Mouse (Mus musculus): Measurements from ENCODE around the gene Kirrel3. TPM values are rescaled to one million over a fixed set of nuclear protein-coding genes. Genes with fewer than 3 reads are reported as not detected.

Gene Kirrel3
- polyA plus RNA-seq, 2 experiments from 2014 or later, result 0.41 TPM; not detected in 1

DNA sequence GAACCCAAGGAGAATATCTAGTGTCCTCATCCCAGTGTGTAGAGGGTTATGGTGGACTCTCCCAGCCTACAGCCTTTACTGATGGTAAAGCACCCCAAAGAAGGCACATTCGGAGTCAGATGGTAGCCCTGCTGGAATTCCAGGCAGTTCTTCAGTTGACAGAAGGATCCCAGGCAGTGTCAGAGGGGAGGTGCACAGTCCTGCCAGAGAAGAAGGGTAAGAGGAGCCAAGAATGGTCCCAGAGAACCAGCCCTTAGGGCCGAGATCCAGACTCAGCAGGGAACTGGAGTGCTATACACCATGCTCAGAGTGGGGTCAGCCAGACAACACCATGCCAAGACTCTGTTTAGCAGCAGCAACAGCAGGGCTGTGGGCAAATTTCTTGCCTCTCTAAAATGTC, 416.2 kb downstream of the Kirrel3 start:
- no peak for ATAC-seq

GRCm38 (mm10) chr9:34905164-34905563, 419.5 kb downstream of the Kirrel3 start:
- no peak for ATAC-seq

DNA sequence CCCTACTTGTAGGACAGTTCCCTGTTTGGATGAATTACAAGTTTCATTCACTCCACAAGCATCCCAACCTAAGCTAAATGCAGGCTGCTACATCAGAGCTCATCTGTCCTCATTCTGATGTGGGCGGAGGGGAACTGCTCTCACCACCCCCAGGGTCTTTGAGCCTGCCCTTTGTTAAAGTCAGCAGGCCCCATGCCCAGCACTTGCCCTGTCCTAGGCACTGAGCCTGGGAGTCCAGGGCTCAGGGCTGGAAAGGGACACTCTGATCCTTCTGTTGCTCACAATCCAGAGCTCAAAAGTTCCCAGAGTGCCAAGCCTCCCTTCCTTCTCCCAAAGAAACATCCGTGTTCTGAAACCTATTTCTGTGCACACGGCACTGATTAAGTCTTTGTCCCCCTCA, 422.3 kb downstream of the Kirrel3 start:
- no peak for ATAC-seq

DNA sequence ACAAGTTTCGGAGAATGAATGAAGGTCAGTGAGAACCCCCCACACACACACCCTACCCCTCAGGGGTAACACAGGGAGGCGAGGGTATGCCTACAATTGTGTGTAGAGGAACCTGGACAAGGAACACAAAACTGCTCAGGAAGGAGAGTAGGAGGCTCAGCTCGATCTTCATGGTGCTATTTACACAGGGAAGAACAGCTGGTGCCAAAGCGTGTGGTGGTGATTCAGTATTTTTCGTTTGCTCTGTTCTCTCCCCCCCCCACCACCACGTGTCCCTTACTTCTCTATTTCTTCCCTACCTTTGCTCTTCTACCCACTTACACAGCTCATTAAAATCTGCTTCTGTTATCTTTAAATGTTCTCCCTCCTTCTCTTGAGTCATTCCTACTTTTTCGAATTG, 426.1 kb downstream of the Kirrel3 start:
- ATAC-seq, result no peak

DNA sequence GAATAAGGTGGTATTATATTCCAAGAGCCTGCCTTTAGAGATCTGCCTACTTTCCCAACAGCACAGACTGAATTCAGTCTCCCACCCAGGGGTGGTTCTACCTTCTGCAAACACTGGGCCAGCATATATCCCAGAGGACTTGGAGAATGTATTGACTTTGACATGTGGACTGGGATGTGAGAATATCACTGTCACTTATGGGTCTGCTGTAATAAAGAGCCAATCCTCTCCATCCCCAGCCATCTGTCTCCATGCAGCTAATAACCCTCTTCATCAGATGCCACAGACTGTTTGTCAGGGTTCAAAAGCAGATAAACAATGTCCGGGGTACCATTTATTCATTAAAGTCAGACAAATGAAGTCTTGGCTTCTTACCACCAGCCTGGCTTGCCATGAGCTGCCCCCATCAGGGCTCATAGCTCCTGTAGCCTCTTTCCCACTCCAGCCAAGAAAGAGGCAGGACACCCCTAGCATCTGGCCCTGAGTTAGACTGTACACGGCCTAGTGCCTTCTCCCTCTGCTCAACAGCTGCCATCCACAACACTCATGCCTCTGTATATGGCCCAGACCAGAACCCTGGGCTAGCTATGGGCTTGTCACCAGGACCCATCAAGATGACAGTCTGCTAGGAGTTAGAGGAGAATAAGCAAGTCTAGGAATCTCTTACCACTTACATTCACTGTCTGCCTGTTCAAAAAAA, 426.7 kb downstream of the Kirrel3 start:
- no peak for ATAC-seq

GRCm38 (mm10) chr9:34912996-34913395, 427.3 kb downstream of the Kirrel3 start:
- ATAC-seq, result no peak

DNA sequence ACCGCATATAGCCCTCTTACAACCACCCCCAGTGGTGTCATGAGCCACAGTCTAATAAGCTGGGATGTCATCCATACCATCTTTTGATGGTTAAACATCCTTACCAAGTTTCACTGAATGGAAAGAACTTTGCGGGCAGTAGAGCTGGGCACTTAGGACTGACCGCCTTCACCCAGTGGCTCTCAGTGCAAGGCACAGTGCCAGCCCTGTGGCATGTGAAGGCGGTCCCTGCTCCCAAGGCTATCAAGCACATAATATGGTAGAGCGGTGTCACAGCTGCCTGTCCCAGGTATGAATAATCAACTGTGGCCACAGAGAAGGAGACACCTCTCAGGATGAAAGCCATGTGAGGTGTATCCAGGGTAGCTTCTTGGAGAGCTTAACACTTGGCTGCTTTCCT, 433.3 kb downstream of the Kirrel3 start:
- no peak for ATAC-seq

GRCm38 (mm10) chr9:34920116-34920515, 434.4 kb downstream of the Kirrel3 start:
- ATAC-seq, result no peak

GRCm38 (mm10) chr9:34921941-34922340, 436.2 kb downstream of the Kirrel3 start:
- no peak for ATAC-seq

DNA sequence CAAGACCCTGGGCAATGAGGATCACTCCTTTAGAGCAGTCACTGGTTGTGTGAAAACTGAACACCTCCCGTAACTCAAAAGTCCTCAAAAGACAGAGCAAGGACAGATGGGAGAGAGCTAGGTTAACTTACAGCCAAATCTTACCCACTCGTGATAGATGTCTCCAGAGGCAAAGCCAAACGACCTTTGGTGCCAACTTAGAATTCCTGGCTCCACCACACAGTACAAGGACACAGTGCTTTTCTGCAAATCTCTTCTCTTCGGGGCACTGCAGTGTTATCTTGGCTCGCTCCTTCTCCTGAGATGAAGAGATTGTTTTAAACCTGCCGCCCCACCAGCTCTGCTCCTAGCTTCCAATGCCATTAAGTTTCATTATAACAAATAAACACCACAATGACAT, 437.0 kb downstream of the Kirrel3 start:
- ATAC-seq, result no peak

DNA sequence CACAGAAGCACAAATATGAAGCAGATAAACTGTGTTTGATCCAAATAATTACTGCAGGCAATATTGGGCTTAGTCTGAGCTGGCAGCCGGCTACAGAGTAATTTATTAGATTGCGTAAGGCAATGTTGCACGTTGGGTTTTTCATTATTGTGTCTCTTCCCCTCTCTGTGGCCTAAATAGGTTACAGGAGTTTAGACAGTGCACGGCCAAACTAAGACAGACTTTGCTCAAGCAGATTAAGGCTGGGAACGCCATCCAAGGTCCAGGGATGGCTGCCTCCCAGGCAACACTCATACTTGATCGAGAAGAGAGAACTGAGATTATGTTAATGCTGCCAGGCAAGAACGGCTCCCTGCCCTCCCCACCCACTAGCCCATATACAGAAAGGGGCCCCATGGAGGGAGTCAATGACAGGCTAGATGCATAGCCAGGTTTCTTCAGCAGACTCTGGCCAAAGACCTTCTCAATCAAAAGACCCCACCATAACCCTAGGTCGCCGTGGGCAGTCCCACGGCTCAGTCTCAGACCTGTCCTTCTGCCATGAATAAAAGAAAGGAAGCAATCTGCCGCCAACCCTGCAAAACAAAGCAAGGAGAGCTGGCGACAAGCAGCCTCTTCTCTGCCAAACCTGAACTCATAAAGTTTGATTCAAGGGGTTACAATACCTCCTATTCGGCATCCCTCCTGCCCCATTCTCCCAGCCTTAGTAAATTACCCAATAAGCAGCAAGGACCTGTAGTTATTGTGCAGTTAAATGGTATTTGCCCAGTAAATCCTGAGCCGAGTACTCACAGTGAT, 437.6 kb downstream of the Kirrel3 start:
- no peak for ATAC-seq

DNA sequence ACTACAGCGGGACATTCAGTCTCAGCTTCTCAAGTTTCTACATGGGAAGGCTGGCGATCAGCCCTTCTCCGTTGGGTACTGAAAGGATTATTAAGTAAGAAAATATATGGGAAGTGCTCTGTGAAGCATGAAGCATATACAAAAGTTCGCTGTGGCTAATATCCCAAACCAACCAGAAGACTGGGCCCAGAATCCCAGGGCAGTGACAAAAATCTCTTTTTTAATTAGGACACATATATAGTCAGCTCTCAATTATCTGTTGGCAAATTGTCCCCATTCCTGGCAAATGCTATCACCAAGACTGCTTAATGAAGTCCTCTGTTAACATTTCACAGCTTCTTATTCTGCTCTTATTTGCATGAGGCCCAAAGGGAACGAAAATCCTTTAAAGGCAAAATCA, 439.9 kb downstream of the Kirrel3 start:
- no peak for ATAC-seq

DNA sequence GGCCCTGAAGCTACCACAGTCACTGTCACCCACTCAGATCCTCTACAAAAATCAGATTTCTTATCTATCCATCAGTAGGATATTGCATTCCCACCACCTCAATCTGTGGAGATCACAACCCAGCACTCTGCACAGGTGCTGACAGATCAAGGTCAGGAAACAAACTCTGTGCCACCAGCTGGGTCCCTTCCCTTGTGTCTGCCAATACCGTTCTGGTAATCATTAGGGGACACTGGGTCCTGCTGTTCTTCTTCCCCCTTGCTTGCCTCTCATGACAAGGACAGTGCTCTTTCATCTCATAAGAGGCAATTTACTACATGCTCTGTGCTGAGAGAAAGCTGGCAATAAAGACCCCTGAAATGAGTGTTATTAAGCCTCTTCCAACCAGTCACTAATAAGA, 444.7 kb downstream of the Kirrel3 start:
- ATAC-seq, result no peak

- no peak for ATAC-seq
Measured at GRCm38 (mm10) chr9:34938140-34938539, 452.4 kb downstream of the Kirrel3 start.

GRCm38 (mm10) chr9:34939621-34940020, 453.9 kb downstream of the Kirrel3 start:
- ATAC-seq, result no peak

GRCm38 (mm10) chr9:34942122-34942831, 456.6 kb downstream of the Kirrel3 start:
- ATAC-seq, result no peak

DNA sequence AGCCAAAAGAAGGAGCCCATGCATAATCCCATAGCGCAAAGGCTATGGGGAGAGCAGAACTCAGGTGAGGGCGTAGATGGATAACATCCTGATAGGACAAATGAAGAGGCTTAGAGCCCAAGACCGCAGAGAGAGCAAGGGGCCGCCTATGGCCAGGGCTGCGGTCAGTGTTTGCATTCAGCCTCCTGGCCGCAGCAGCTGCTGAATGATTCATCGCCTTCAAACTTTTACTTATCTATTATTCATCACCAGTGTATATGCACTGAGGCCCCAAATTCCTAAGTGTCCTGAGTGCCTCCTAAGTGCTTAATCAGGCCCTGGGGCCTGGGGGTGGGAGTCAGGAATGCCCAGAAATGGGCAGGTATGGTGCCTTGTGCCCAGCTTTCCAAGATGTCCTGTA, 457.3 kb downstream of the Kirrel3 start:
- no peak for ATAC-seq

GRCm38 (mm10) chr9:34945301-34945700, 459.6 kb downstream of the Kirrel3 start:
- no peak for ATAC-seq

DNA sequence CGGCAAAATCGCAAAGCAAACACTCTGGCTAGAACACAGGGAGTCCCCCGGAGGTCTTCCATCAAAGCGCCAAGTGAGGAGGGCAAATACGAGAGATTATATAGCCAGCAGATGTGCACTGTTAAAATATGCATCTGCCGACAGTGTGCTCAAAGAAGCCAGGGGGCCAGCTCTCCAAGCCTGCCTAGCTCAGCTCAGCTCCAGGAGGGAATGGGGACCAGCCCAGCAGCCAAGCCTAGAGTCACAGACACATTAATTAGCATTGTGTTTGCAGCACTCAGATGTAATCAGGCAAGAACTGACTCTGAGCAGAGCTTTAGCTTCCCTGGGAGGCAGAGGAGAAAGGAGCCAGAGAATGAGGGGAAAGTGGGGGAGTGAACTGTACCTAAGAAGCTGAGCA, 461.6 kb downstream of the Kirrel3 start:
- ATAC-seq, result no peak

GRCm38 (mm10) chr9:34947717-34948116, 462.0 kb downstream of the Kirrel3 start:
- ATAC-seq, result no peak

DNA sequence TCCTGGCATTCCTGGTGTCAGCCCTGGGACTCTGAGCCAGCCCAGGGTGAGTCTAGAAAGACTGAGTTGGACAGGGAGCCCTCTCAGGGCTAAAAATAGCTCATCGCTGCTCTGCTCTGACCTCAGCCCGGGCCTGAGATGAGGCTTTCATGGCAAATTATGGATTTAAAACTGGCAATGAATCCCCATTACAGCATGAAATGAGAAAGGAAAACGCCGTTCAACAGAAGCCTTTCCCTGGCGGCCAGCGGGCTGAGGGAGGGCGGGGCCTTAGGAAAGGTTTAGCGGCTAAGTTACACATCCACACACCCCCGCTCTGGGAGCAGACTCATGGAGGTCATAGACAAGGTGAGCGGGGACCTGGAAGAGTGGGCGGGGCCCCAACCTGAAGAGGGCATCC, 467.7 kb downstream of the Kirrel3 start:
- ATAC-seq, result no peak

DNA sequence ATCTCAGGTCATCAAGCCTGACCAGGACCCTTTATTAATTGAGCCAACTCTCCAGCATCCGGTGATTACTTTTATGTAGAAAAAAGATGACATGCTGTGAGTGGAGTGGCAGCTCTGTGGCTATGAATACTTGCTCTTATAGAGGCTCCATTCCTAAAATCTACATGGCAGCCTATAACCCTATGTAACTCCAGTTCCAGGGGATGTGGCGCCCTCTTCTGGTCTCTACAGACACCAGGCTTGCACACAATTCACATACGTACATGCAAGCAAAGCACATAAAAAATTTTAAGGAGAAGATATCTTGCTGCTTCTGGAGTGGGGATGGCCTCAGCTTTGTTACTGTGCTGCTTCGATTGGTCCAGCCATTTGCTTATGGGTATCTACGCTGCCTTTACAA, 468.5 kb downstream of the Kirrel3 start:
- no peak for ATAC-seq

GRCm38 (mm10) chr9:34956512-34956911, 470.8 kb downstream of the Kirrel3 start:
- no peak for ATAC-seq

GRCm38 (mm10) chr9:34957691-34958090, 472.0 kb downstream of the Kirrel3 start:
- no peak for ATAC-seq
